Mouse (Mus musculus) T-helper 2 cell (primary cell): Measurements from ENCODE around the gene Zfp958.
"Not testable (repeated sequence)": the region's sequence is repeated elsewhere in the genome, so short reads cannot be mapped to it uniquely, and the experiment has no call there.

Source experiments
- in situ Hi-C: fragments of 300-600 bp; cut with MboI, MseI; formaldehyde crosslinking; loops from one replicate; pipeline ENCODE4 v1.15.1; 2025; ENCODE audit warnings: high pct_unique_total_duplicates

The Zfp958 gene

GRCm38 (mm10) chr8:4612932-4613853 lies at the start of gene Zfp958:
Gene Zfp958 (plus strand): TSS chr8:4613167.
- in situ Hi-C loops, result loop anchor here (5.0 to 10.0 kb wide), 2 partner anchors 64 to 162 kb away; partner anchors contain the start of gene Shcbp1

GRCm38 (mm10) chr8:4581986-4582385 lies 31.0 kb upstream of the Zfp958 start:
- in situ Hi-C loops, result loop anchor here (10.0 kb wide), 1 partner anchor 437 kb away; no protein-coding TSS in a partner anchor

- in situ Hi-C loops, result loop anchor here (10.0 kb wide), 1 partner anchor 438 kb away; no protein-coding TSS in a partner anchor
These were observed 30.2 kb upstream of the Zfp958 start for GRCm38 (mm10) chr8:4582754-4583178.

- in situ Hi-C loops, result loop anchor here (10.0 kb wide), 1 partner anchor 440 kb away; no protein-coding TSS in a partner anchor
These were observed 28.3 kb upstream of the Zfp958 start for GRCm38 (mm10) chr8:4584660-4585059.

GRCm38 (mm10) chr8:4586356-4586755 lies 26.6 kb upstream of the Zfp958 start:
- in situ Hi-C loops, result loop anchor here (10.0 kb wide), 1 partner anchor 442 kb away; no protein-coding TSS in a partner anchor

GRCm38 (mm10) chr8:4588165-4589000 lies 24.6 kb upstream of the Zfp958 start:
- in situ Hi-C loops, result loop anchor here (10.0 kb wide), 1 partner anchor 444 kb away; no protein-coding TSS in a partner anchor

GRCm38 (mm10) chr8:4608896-4609295 lies 4.1 kb upstream of the Zfp958 start:
- in situ Hi-C loops, result no loop called here

- in situ Hi-C loops, result loop anchor here (5.0 to 10.0 kb wide), 2 partner anchors 66 to 163 kb away; partner anchors contain the start of gene Shcbp1
These were observed 1.3 kb upstream of the Zfp958 start for GRCm38 (mm10) chr8:4611626-4612175.

- in situ Hi-C loops, result no loop called here
These were observed 14.4 kb downstream of the Zfp958 start for GRCm38 (mm10) chr8:4627349-4627748.

- in situ Hi-C loops, result no loop called here
These were observed 24.1 kb downstream of the Zfp958 start for GRCm38 (mm10) chr8:4637071-4637470.

- in situ Hi-C loops, result not testable (repeated sequence)
These were observed 30.0 kb downstream of the Zfp958 start for GRCm38 (mm10) chr8:4642974-4643373.

GRCm38 (mm10) chr8:4656536-4656935 lies 43.6 kb downstream of the Zfp958 start:
- in situ Hi-C loops, result no loop called here

GRCm38 (mm10) chr8:4675191-4676003 lies 62.4 kb downstream of the Zfp958 start:
- in situ Hi-C loops, result loop anchor here (5.0 kb wide), 2 partner anchors 63 to 508 kb away; partner anchors contain the start of genes Evi5l and Zfp958

- in situ Hi-C loops, result loop anchor here (5.0 kb wide), 2 partner anchors 64 to 509 kb away; partner anchors contain the start of genes Evi5l and Zfp958
These were observed 63.6 kb downstream of the Zfp958 start for GRCm38 (mm10) chr8:4676586-4676985.

GRCm38 (mm10) chr8:4677265-4678217 lies 64.6 kb downstream of the Zfp958 start:
- in situ Hi-C loops, result loop anchor here (5.0 kb wide), 2 partner anchors 65 to 510 kb away; partner anchors contain the start of genes Evi5l and Zfp958

- in situ Hi-C loops, result loop anchor here (5.0 kb wide), 2 partner anchors 66 to 511 kb away; partner anchors contain the start of genes Evi5l and Zfp958
These were observed 65.4 kb downstream of the Zfp958 start for GRCm38 (mm10) chr8:4678218-4678907.

- in situ Hi-C loops, result loop anchor here (5.0 kb wide), 2 partner anchors 67 to 512 kb away; partner anchors contain the start of genes Evi5l and Zfp958
These were observed 66.1 kb downstream of the Zfp958 start for GRCm38 (mm10) chr8:4678908-4679545.

- in situ Hi-C loops, result loop anchor here (5.0 kb wide), 2 partner anchors 67 to 512 kb away; partner anchors contain the start of genes Evi5l and Zfp958
These were observed 66.8 kb downstream of the Zfp958 start for GRCm38 (mm10) chr8:4679796-4680195.
